Mouse (Mus musculus) hindbrain, embryonic 11.5 days (tissue): Measurements from ENCODE around the gene Endog. TPM values are rescaled to one million over a fixed set of nuclear protein-coding genes. Genes with fewer than 3 reads are reported as not detected.
"Not testable (repeated sequence)": the region's sequence is repeated elsewhere in the genome, so short reads cannot be mapped to it uniquely, and the experiment has no call there.

Experiments used
- ATAC-seq: fragments of 200-750 bp; cut with Nextera tagmentation; 2 replicates; pipeline ENCODE4 v1.8.0; 2017; ENCODE audit warnings: mild to moderate bottlenecking, moderate TSS enrichment, moderate library complexity; ENCODE audit not compliant: low FRiP score
- DNase-seq: peaks from one replicate; pipeline ENCODE4 v3.0.0-alpha.2; 2015; ENCODE audit warnings: low spot score
- H3K27ac ChIP-seq: fragments of 300-500 bp; sonication (generic); 2 replicates; pipeline ENCODE4 v1.5.1; 2014; ENCODE audit warnings: mild to moderate bottlenecking, low read depth, low read length
- H3K27me3 ChIP-seq: fragments of 300-500 bp; sonication (generic); 2 replicates; pipeline ENCODE4 v1.6.1; 2014; ENCODE audit warnings: mild to moderate bottlenecking, low read length, moderate library complexity, mixed read lengths; ENCODE audit not compliant: control insufficient read depth, insufficient read depth
- H3K36me3 ChIP-seq: fragments of 300-500 bp; sonication (generic); 2 replicates; pipeline ENCODE4 v1.6.1; 2014; ENCODE audit warnings: mild to moderate bottlenecking, low read length, moderate library complexity, mixed read lengths; ENCODE audit not compliant: control insufficient read depth, insufficient read depth
- H3K4me1 ChIP-seq: fragments of 300-500 bp; sonication (generic); replicated peaks from 2 replicates; pipeline ENCODE4 v1.6.1; 2014; ENCODE audit warnings: low read length, mixed read lengths; ENCODE audit not compliant: control insufficient read depth, insufficient read depth
- H3K4me2 ChIP-seq: fragments of 300-500 bp; sonication (generic); replicated peaks from 2 replicates; pipeline ENCODE4 v1.6.1; 2014; ENCODE audit warnings: mild to moderate bottlenecking, low read depth, low read length
- H3K4me3 ChIP-seq: fragments of 300-500 bp; sonication (generic); 2 replicates; pipeline ENCODE4 v1.5.1; 2014; ENCODE audit warnings: low read depth, low read length
- H3K9ac ChIP-seq: fragments of 300-500 bp; sonication (generic); 2 replicates; pipeline ENCODE4 v1.6.1; 2014; ENCODE audit warnings: low read depth, low read length
- H3K9me3 ChIP-seq: fragments of 300-500 bp; sonication (generic); 2 replicates; pipeline ENCODE4 v1.6.1; 2016; ENCODE audit warnings: low read length; ENCODE audit not compliant: control insufficient read depth
- WGBS: fragments of 180-500 bp; shearing (Covaris S2); extraction: QIAGEN DNeasy Blood & Tissue Kit; methylation state at CpG from one replicate; pipeline ENCODE4 v1.1.7; 2014; 5-methylcytosine and 5-hydroxymethylcytosine counted together
- polyA plus RNA-seq: library from polyadenylated mRNA; unstranded; fragments of >200 nt; fragmentation: Nextera tagmentation; extraction: Ambion mirVana; gene quantifications from 2 replicates; pipeline ENCODE4 v1.2.1, GENCODE M21; 2014

Gene Endog
- 15.3 and 15.6 TPM in 2 replicates for polyA plus RNA-seq

GRCm38 (mm10) chr2:30171371-30171996 is at the start of gene Endog:
Gene Endog (plus strand): TSS chr2:30171493.
- WGBS: under 1% methylated on average over 58 of the region's 75 CpGs
- no peaks in the 10 kb centered on the region for H3K27me3 ChIP-seq
- peak; percentile 96 for ATAC-seq
- peak within 1 kb of the TSS; percentile 87 for H3K27ac ChIP-seq
- H3K4me3 ChIP-seq: peak within 1 kb of the TSS; percentile 63
- DNase-seq: peak; percentile 87
- peak within 1 kb of the TSS; percentile 70 for H3K9ac ChIP-seq
- 0 out of 2 replicates have a peak, but pooled peaks cover 2% of the 10 kb centered on the region for H3K4me1 ChIP-seq
- H3K9me3 ChIP-seq: no peaks in the 10 kb centered on the region
- H3K4me2 ChIP-seq: peak within 1 kb of the TSS; percentile 95
- peaks cover 11% of the 10 kb centered on the region for H3K36me3 ChIP-seq

GRCm38 (mm10) chr2:30122766-30123165 is 48.5 kb upstream of the Endog start:
- Histone ChIP-seq H3K27ac (no peak overlapping the region), H3K36me3 (no peaks in the 10 kb centered on the region), H3K4me2 (no peak overlapping the region), H3K4me3 (no peak overlapping the region), H3K4me1 (peaks cover 3% of the 10 kb centered on the region; the same call in 1 of the 2 replicates), H3K27me3 (no peaks in the 10 kb centered on the region), H3K9ac (no peak overlapping the region), H3K9me3 (no peaks in the 10 kb centered on the region)
- DNase-seq: no peak
- 87% methylated on average over 5 of the region's 5 CpGs for WGBS
- no peak for ATAC-seq

GRCm38 (mm10) chr2:30123729-30124471 is 47.4 kb upstream of the Endog start:
- H3K4me3 ChIP-seq: peak overlapping the region; percentile 62
- H3K4me1 ChIP-seq: peaks cover 3% of the 10 kb centered on the region; the same call in 1 of the 2 replicates
- peak; percentile 71 for ATAC-seq
- peak overlapping the region; percentile 87 for H3K4me2 ChIP-seq
- peak overlapping the region; percentile 67 for H3K27ac ChIP-seq
- H3K9ac ChIP-seq: peak overlapping the region; percentile 86
- DNase-seq: no peak
- under 1% methylated on average over 25 of the region's 44 CpGs for WGBS
- H3K9me3 ChIP-seq: no peaks in the 10 kb centered on the region
- no peaks in the 10 kb centered on the region for H3K27me3 ChIP-seq
- no peaks in the 10 kb centered on the region for H3K36me3 ChIP-seq

GRCm38 (mm10) chr2:30124472-30125274 is 46.6 kb upstream of the Endog start, which contains the start of gene Zer1:
Gene Zer1 (minus strand): TSS chr2:30124585.
- ATAC-seq (peak; percentile 94), DNase-seq (peak; percentile 93)
- Histone ChIP-seq H3K4me3 (peak within 1 kb of the TSS; percentile 62), H3K4me1 (0 out of 2 replicates have a peak, but pooled peaks cover 3% of the 10 kb centered on the region), H3K27me3 (no peaks in the 10 kb centered on the region), H3K27ac (peak within 1 kb of the TSS; percentile 67), H3K9ac (peak within 1 kb of the TSS; percentile 86), H3K36me3 (no peaks in the 10 kb centered on the region), H3K9me3 (no peaks in the 10 kb centered on the region), H3K4me2 (peak within 1 kb of the TSS; percentile 87)
- WGBS: 12% methylated on average over 31 of the region's 31 CpGs

GRCm38 (mm10) chr2:30128789-30129188 is 42.5 kb upstream of the Endog start:
- DNase-seq: peak; percentile 65

GRCm38 (mm10) chr2:30130156-30130555 is 41.1 kb upstream of the Endog start:
- no peak for DNase-seq
- Histone ChIP-seq H3K9ac (no peak overlapping the region), H3K36me3 (peaks cover 2% of the 10 kb centered on the region; the same call in 1 of the 2 replicates), H3K9me3 (no peaks in the 10 kb centered on the region), H3K27me3 (no peaks in the 10 kb centered on the region), H3K27ac (no peak overlapping the region), H3K4me2 (no peak overlapping the region), H3K4me3 (no peak overlapping the region), H3K4me1 (peaks cover 6% of the 10 kb centered on the region; the same call in 1 of the 2 replicates)
- 80% methylated on average over 4 of the region's 4 CpGs for WGBS
- ATAC-seq: no peak

More at GRCm38 (mm10) chr2:30128789-30129188, 42.5 kb upstream of the Endog start:
- no peak for ATAC-seq
- Histone ChIP-seq H3K4me2 (no peak overlapping the region), H3K4me1 (no peaks in the 10 kb centered on the region), H3K4me3 (no peak overlapping the region), H3K27ac (no peak overlapping the region), H3K36me3 (no peaks in the 10 kb centered on the region), H3K27me3 (no peaks in the 10 kb centered on the region), H3K9ac (no peak overlapping the region), H3K9me3 (no peaks in the 10 kb centered on the region)
- WGBS: 35% methylated on average over 2 of the region's 2 CpGs

GRCm38 (mm10) chr2:30131240-30131639 is 40.1 kb upstream of the Endog start:
- not testable (repeated sequence) for H3K9ac ChIP-seq, H3K4me2 ChIP-seq, H3K4me3 ChIP-seq, H3K36me3 ChIP-seq, H3K9me3 ChIP-seq, H3K27me3 ChIP-seq, DNase-seq, H3K4me1 ChIP-seq, H3K27ac ChIP-seq, ATAC-seq
- 61% methylated on average over 5 of the region's 5 CpGs for WGBS

- Histone ChIP-seq H3K9ac (peak overlapping the region; percentile 38), H3K27me3 (no peaks in the 10 kb centered on the region), H3K4me2 (peak overlapping the region; percentile 89), H3K27ac (no peak overlapping the region), H3K9me3 (no peaks in the 10 kb centered on the region), H3K4me1 (peaks cover 6% of the 10 kb centered on the region; the same call in 1 of the 2 replicates), H3K36me3 (peaks cover 2% of the 10 kb centered on the region; the same call in 1 of the 2 replicates), H3K4me3 (peak overlapping the region; percentile 83)
- peak; percentile 58 for ATAC-seq
- WGBS: 29% methylated on average over 16 of the region's 16 CpGs
- DNase-seq: no peak
These were observed 38.3 kb upstream of the Endog start for GRCm38 (mm10) chr2:30132801-30133612.
